Mouse (Mus musculus) cerebellum, adult 2 months (tissue): Measurements from ENCODE around the gene Yipf2. TPM values are rescaled to one million over a fixed set of nuclear protein-coding genes. Genes with fewer than 3 reads are reported as not detected.

Source experiments
- DNase-seq, 2 experiments: peaks; one replicate each; pipeline ENCODE4 v3.0.0; 2021
- H3K27ac ChIP-seq: fragments of 200-500 bp; 2 replicates; pipeline ENCODE4 v1.5.1; 2012; ENCODE audit warnings: low read length, control low read depth, inconsistent platforms; ENCODE audit not compliant: insufficient read depth
- H3K27me3 ChIP-seq: fragments of 200-500 bp; 2 replicates; pipeline ENCODE4 v1.6.1; 2012; ENCODE audit warnings: inconsistent platforms, mild to moderate bottlenecking, low read length, moderate library complexity; ENCODE audit not compliant: control insufficient read depth, insufficient read depth
- H3K4me1 ChIP-seq: fragments of 200-500 bp; 2 replicates; pipeline ENCODE4 v1.6.1; 2011; ENCODE audit warnings: low read length; ENCODE audit not compliant: control insufficient read depth, insufficient read depth
- H3K4me3 ChIP-seq: fragments of 200-500 bp; replicated peaks from 2 replicates; pipeline ENCODE3; 2011; ENCODE audit warnings: mild to moderate bottlenecking, low read depth, low read length, control low read depth; ENCODE audit not compliant: insufficient read depth
- CTCF ChIP-seq: fragments of 200-500 bp; IDR thresholded peaks from 2 replicates; pipeline ENCODE4 v1.5.1; 2011; ENCODE audit warnings: low read depth, mild to moderate bottlenecking, control low read depth, low read length, moderate library complexity, borderline replicate concordance; ENCODE audit not compliant: insufficient read depth
- POLR2A ChIP-seq: fragments of 200-500 bp; IDR thresholded peaks from 2 replicates; pipeline ENCODE4 v1.6.1; 2011; ENCODE audit warnings: low read length, control low read depth, borderline replicate concordance; ENCODE audit not compliant: insufficient read depth
- WGBS: fragments of 180-500 bp; shearing (Covaris S2); methylation state at CpG from one replicate; pipeline ENCODE4 v1.1.7; 2018; 5-methylcytosine and 5-hydroxymethylcytosine counted together
- polyA plus RNA-seq: library from polyadenylated mRNA; depleted of rRNA; stranded (reverse); fragments of >200 nt; gene quantifications from 2 replicates; pipeline ENCODE4 v1.2.3, GENCODE M21; 2012

Gene Yipf2
- polyA plus RNA-seq, 1 experiment, result 30.9 TPM

DNA sequence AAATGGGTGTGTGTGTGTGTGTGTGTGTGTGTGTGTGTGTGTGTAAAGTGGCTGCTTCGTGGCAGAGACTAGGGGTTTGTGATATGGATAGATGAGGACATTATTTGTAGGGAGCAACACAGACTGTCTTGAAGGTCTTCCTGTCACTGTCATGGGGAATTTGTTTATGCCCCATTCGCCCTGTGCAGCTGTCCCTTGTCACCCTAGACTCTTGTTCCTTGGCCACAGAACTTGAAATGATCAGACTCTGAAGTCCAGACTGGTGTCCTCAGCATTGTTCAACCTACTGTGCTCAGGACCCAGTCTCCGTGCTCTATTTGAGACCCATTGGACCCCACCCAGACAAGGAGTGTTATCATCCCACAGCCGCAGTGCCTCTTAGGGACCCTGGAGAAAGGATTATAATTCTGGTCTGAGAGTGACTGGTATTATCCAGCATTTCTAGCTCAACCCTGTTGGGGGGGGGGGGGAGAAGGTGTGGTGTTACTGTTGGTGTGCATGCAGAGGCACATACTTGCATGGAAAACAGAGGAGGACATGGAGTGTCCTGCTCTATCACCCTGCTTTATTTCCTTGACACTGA lies 27.5 kb downstream of the Yipf2 start:
- no peak for DNase-seq
- 51% methylated on average over 4 of the region's 4 CpGs for WGBS
- no peak for TF ChIP-seq CTCF
- no peak for TF ChIP-seq POLR2A

DNA sequence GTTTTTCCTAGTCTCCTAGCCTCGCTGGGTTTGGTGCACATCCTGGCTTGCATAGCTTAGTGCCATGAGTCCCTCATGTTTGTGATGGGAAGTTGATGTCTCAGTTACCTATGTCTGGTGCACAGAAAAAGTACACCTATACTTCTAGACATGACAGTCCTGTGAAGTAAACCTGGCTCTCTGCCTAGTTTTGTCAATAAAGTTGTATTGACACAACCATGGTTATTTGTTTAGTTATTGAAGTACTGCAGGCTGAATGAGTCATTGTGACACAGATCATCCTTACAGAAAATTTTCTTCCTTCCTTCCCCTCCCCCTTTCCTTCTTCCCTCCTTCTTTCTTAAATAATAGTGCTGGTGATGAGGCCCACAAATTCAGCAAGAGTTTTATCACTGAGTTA lies 28.2 kb downstream of the Yipf2 start:
- H3K4me1 ChIP-seq, result peaks cover 14% of the 10 kb centered on the region
- no peak overlapping the region for H3K4me3 ChIP-seq
- no peak for DNase-seq
- no peaks in the 10 kb centered on the region for H3K27me3 ChIP-seq
- no peak overlapping the region for H3K27ac ChIP-seq
- 66% methylated on average over 1 of the region's 1 CpGs for WGBS
- no peak for TF ChIP-seq POLR2A
- no peak for TF ChIP-seq CTCF

More for the DNA sequence above, 27.5 kb downstream of the Yipf2 start:
- H3K4me3 ChIP-seq, result no peak overlapping the region
- H3K4me1 ChIP-seq, result peaks cover 14% of the 10 kb centered on the region
- H3K27ac ChIP-seq, result no peak overlapping the region
- no peaks in the 10 kb centered on the region for H3K27me3 ChIP-seq

- TF ChIP-seq POLR2A (no peak), CTCF (no peak)
- DNase-seq, result no peak
- Histone ChIP-seq H3K27me3 (no peaks in the 10 kb centered on the region), H3K4me1 (peaks cover 5% of the 10 kb centered on the region), H3K4me3 (no peak overlapping the region), H3K27ac (no peak overlapping the region)
- WGBS, result 93% methylated on average over 3 of the region's 3 CpGs
Observed at GRCm38 (mm10) chr9:21559151-21559550, 33.5 kb downstream of the Yipf2 start.

- no peak for TF ChIP-seq CTCF
- TF ChIP-seq POLR2A, result no peak
- Histone ChIP-seq H3K27ac (no peak overlapping the region), H3K27me3 (no peaks in the 10 kb centered on the region), H3K4me1 (peaks cover 5% of the 10 kb centered on the region), H3K4me3 (no peak overlapping the region)
- no peak for DNase-seq
- 40% methylated on average over 4 of the region's 4 CpGs for WGBS
Observed at GRCm38 (mm10) chr9:21558366-21558765, 34.3 kb downstream of the Yipf2 start.

GRCm38 (mm10) chr9:21557556-21557955 lies 35.1 kb downstream of the Yipf2 start:
- H3K4me3 ChIP-seq, result no peak overlapping the region
- no peaks in the 10 kb centered on the region for H3K27me3 ChIP-seq
- H3K4me1 ChIP-seq, result peaks cover 5% of the 10 kb centered on the region
- 97% methylated on average over 2 of the region's 2 CpGs for WGBS
- TF ChIP-seq POLR2A (no peak), CTCF (no peak)
- no peak for DNase-seq
- no peak overlapping the region for H3K27ac ChIP-seq

DNA sequence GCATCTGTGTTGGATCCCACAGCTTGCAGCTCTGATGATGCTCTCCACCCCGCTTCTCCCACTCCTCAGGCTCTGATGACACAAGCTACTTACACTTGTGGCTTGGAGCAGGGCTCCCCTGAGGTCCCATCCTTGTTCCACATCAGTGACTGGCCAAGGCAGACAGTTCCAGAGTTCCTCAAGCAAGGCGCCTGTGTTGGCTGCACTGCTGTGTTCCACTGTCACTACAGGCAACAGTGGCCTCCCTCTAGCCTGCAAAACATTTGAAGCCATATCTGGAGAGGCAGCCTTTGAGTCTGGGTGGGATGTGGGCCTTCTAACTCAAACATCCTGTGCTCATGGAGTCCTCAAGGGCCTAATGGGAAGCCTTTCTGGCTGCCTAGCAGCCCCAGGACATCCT lies 35.6 kb downstream of the Yipf2 start:
- Histone ChIP-seq H3K4me1 (peaks cover 5% of the 10 kb centered on the region), H3K27ac (no peak overlapping the region), H3K27me3 (no peaks in the 10 kb centered on the region), H3K4me3 (no peak overlapping the region)
- DNase-seq, result no peak
- 46% methylated on average over 2 of the region's 2 CpGs for WGBS
- TF ChIP-seq CTCF (no peak), POLR2A (no peak)

DNA sequence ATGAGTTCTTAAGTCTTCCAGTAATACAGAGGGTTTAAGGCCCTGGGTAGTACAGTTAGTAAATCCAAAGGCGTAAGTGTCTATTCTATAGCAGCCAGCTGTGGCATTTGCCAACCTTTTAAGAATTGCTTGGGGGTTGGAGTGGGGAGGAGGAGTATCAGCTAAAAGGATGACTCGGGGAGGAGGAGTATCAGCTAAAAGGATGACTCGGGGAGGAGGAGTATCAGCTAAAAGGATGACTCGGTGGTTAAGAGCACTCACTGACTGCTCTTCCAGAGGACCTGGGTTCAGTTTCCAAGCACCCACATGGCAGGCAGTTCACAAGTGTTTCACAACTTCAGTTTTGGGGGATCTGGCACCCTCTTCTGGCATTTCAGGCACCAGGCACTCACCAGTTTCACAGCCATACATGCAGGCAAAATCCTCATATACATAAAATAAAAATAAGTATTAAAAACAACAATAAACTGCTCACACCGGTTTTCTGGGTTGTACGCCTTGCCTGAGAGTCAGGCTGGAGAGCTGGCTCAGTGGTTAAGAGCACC lies 37.4 kb downstream of the Yipf2 start:
- H3K27ac ChIP-seq, result no peak overlapping the region
- WGBS, result 88% methylated on average over 6 of the region's 6 CpGs
- no peak for DNase-seq

GRCm38 (mm10) chr9:21553607-21554273 lies 38.9 kb downstream of the Yipf2 start:
- 86% methylated on average over 6 of the region's 6 CpGs for WGBS
- DNase-seq, result no peak
- H3K27ac ChIP-seq, result no peak overlapping the region
- no peaks in the 10 kb centered on the region for H3K27me3 ChIP-seq
- H3K4me3 ChIP-seq, result no peak overlapping the region
- TF ChIP-seq CTCF (no peak), POLR2A (no peak)
- peaks cover 14% of the 10 kb centered on the region for H3K4me1 ChIP-seq

More for the DNA sequence above, 37.4 kb downstream of the Yipf2 start:
- TF ChIP-seq POLR2A, result no peak
- no peak for TF ChIP-seq CTCF
- no peaks in the 10 kb centered on the region for H3K27me3 ChIP-seq
- H3K4me3 ChIP-seq, result no peak overlapping the region
- peaks cover 14% of the 10 kb centered on the region for H3K4me1 ChIP-seq
